Mouse (Mus musculus) heart, adult 8-10 months (tissue): Measurements from ENCODE around the gene Gm10334. TPM values are rescaled to one million over a fixed set of nuclear protein-coding genes. Genes with fewer than 3 reads are reported as not detected.
"Not testable (repeated sequence)": the region's sequence is repeated elsewhere in the genome, so short reads cannot be mapped to it uniquely, and the experiment has no call there.

Experiments
- DNase-seq: peaks from one replicate; pipeline ENCODE4 v3.0.0; 2022; ENCODE audit warnings: low spot score
- total RNA-seq, 4 experiments: library from RNA; stranded (reverse); gene quantifications; 2 replicates each; pipeline ENCODE4 v1.2.4; 2022

The Gm10334 gene
- not detected for total RNA-seq

GRCm38 (mm10) chr6:41446045-41446444 is at the start of gene Gm10334:
TSS of gene Gm10334 (minus strand) at chr6:41446145.
- DNase-seq, result not testable (repeated sequence)

- not testable (repeated sequence) for DNase-seq
Observed at GRCm38 (mm10) chr6:41458632-41459031, 12.7 kb upstream of the Gm10334 start, which contains the start of gene Prss1. TSS of gene Prss1 (plus strand) at chr6:41458932.

GRCm38 (mm10) chr6:41442261-41442660 is 3.7 kb downstream of the Gm10334 start:
- DNase-seq, result not testable (repeated sequence)

Other genes starting within 250 kb of the Gm10334 start
- not detected for gene Try4, start 143.9 kb downstream of the Gm10334 start, total RNA-seq
- not detected for gene Try5, start 129.3 kb downstream of the Gm10334 start, total RNA-seq
- gene Try10, start 92.0 kb downstream of the Gm10334 start, total RNA-seq, result not detected
- not detected for gene Prss3, start 68.5 kb downstream of the Gm10334 start, total RNA-seq
- not detected for gene Gm5771, start 53.8 kb downstream of the Gm10334 start, total RNA-seq
- gene Prss1, start 12.8 kb upstream of the Gm10334 start, total RNA-seq, result not detected
- gene Prss2, start 75.6 kb upstream of the Gm10334 start, total RNA-seq, result not detected
- 1 to 10 TPM in 2 of 4 experiments, under 1 TPM in 2; 0.41 to 1.7 (median 1.1) TPM for gene Ephb6, start 159.3 kb upstream of the Gm10334 start, total RNA-seq
- not detected for gene Trpv6, start 190.3 kb upstream of the Gm10334 start, total RNA-seq
- gene Trpv5, start 234.6 kb upstream of the Gm10334 start, total RNA-seq, result not detected
- gene Llcfc1, start 238.3 kb upstream of the Gm10334 start, total RNA-seq, result not detected